Mouse (Mus musculus) hindbrain, embryonic 12.5 days (tissue): ENCODE results near the gene Trp53i11. TPM values are rescaled to one million over a fixed set of nuclear protein-coding genes. Genes with fewer than 3 reads are reported as not detected.

Experiments used
- ATAC-seq: fragments of 200-750 bp; cut with Nextera tagmentation; 2 replicates; pipeline ENCODE4 v1.8.0; 2017; ENCODE audit warnings: moderate TSS enrichment; ENCODE audit not compliant: low FRiP score
- H3K27ac ChIP-seq: fragments of 300-500 bp; sonication (generic); 2 replicates; pipeline ENCODE4 v1.5.1; 2016; ENCODE audit warnings: mild to moderate bottlenecking
- H3K27me3 ChIP-seq: fragments of 300-500 bp; sonication (generic); 2 replicates; pipeline ENCODE4 v1.6.1; 2016; ENCODE audit warnings: mild to moderate bottlenecking
- H3K36me3 ChIP-seq: fragments of 300-500 bp; sonication (generic); 2 replicates; pipeline ENCODE4 v1.6.1; 2016; ENCODE audit warnings: mild to moderate bottlenecking
- H3K4me1 ChIP-seq: fragments of 300-500 bp; sonication (generic); 2 replicates; pipeline ENCODE4 v1.6.1; 2016
- H3K4me2 ChIP-seq: fragments of 300-500 bp; sonication (generic); replicated peaks from 2 replicates; pipeline ENCODE4 v1.6.1; 2016; ENCODE audit warnings: mild to moderate bottlenecking
- H3K4me3 ChIP-seq: fragments of 300-500 bp; sonication (generic); 2 replicates; pipeline ENCODE4 v1.5.1; 2016; ENCODE audit warnings: mild to moderate bottlenecking
- H3K9ac ChIP-seq: fragments of 300-500 bp; sonication (generic); 2 replicates; pipeline ENCODE4 v1.6.1; 2016; ENCODE audit warnings: mild to moderate bottlenecking, moderate library complexity
- H3K9me3 ChIP-seq: fragments of 300-500 bp; sonication (generic); replicated peaks from 2 replicates; pipeline ENCODE4 v1.6.1; 2016; ENCODE audit warnings: mild to moderate bottlenecking
- WGBS: fragments of 180-500 bp; shearing (Covaris S2); methylation state at CpG from one replicate; pipeline ENCODE4 v1.1.7; 2016; 5-methylcytosine and 5-hydroxymethylcytosine counted together
- polyA plus RNA-seq: library from polyadenylated mRNA; unstranded; fragments of >200 nt; fragmentation: Nextera tagmentation; extraction: Ambion mirVana; gene quantifications from 2 replicates; pipeline ENCODE4 v1.2.1, GENCODE M21; 2016

Gene Trp53i11
- polyA plus RNA-seq, 1 experiment from 2014 or later: 142 TPM

DNA sequence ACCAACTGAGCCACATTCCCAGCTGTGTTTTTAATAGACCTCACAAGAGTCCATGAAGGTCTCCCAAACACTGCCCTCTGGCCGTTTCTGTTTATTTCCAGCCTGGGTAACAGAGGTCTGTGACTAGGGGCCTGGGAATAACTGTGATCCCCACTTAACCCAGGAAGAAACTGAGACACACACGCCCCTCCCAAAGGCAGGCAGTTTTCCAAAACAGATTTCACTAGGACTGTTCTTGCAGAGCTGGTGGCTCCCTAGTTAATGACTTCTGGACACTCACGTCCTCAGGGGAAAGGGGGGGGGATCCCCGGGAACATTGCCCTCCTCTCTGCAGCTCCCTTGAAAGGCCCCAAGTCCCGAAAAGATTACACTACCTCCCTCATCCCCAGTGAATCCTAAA is 12.1 kb upstream of the Trp53i11 start:
- 15% methylated on average over 5 of the region's 5 CpGs for WGBS
- Histone ChIP-seq H3K9ac (no peak overlapping the region), H3K4me3 (no peak overlapping the region)

DNA sequence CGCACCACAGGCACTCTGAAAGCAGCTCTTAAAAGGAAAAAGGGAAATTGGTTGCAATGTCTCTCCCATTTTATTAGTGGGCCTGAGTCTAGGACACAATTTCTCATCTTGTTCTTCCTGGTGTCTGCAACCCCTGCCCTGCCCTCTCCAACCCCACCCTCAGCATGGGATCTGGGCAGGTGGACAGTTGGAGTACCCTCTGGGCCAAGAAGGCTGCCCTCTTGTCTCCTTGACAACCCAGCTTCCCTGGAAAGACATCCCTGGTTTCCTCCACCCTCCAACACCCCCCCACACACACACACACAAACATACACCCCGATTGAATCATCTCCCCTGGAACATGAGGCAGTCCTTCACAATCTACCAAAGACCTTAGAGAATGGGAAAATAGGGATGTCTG is 11.6 kb upstream of the Trp53i11 start:
- no peak for ATAC-seq
- 55% methylated on average over 2 of the region's 2 CpGs for WGBS
- Histone ChIP-seq H3K27me3 (peaks cover 12% of the 10 kb centered on the region; the same call in 1 of the 2 replicates), H3K9ac (no peak overlapping the region), H3K4me3 (no peak overlapping the region), H3K27ac (peak overlapping the region; percentile 94), H3K9me3 (no peaks in the 10 kb centered on the region), H3K4me2 (no peak overlapping the region), H3K36me3 (no peaks in the 10 kb centered on the region), H3K4me1 (peaks cover 90% of the 10 kb centered on the region)

More for the DNA sequence above, 12.1 kb upstream of the Trp53i11 start:
- no peaks in the 10 kb centered on the region for H3K9me3 ChIP-seq
- H3K36me3 ChIP-seq: no peaks in the 10 kb centered on the region
- H3K4me1 ChIP-seq: peaks cover 90% of the 10 kb centered on the region
- H3K27ac ChIP-seq: peak overlapping the region; percentile 94
- no peak for ATAC-seq
- H3K4me2 ChIP-seq: no peak overlapping the region
- peaks cover 12% of the 10 kb centered on the region; the same call in 1 of the 2 replicates for H3K27me3 ChIP-seq

DNA sequence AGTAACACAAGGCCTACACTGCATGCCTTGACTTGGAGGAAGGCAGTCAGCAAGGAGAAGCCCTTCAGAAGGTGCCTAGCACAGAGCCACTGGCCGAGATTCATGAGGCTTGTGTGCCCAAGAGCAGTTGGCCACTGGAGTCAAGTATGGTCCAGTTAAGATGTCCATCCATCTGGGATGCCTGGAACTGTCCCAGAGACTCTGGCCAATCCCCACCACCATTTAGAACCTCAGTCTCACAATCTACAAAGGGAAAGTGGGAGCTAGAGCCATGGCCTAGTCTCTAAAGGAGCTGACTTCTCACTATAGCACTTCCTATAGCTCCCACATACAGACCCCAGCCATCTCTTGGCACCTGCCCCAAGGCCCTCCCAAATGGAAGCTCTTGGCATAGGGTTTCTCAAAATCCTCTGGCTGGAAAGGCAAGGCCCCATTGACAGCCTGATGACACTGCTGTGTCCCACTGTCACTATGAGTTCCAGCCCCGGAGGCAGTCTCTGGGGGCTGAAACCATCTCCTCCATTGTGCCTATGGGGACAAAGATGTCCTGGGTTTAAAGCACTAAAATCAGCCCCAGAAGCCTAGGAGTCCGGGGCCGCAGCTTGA is 11.1 kb upstream of the Trp53i11 start:
- Histone ChIP-seq H3K36me3 (no peaks in the 10 kb centered on the region), H3K4me3 (no peak overlapping the region), H3K9me3 (no peaks in the 10 kb centered on the region), H3K27me3 (peaks cover 12% of the 10 kb centered on the region; the same call in 1 of the 2 replicates), H3K4me2 (peak overlapping the region; percentile 25), H3K4me1 (peaks cover 85% of the 10 kb centered on the region), H3K9ac (0 out of 2 replicates have a peak overlapping the region, but pooled peaks have one; percentile 6), H3K27ac (peak overlapping the region; percentile 94)
- peak; percentile 12 for ATAC-seq
- WGBS: 27% methylated on average over 4 of the region's 4 CpGs

DNA sequence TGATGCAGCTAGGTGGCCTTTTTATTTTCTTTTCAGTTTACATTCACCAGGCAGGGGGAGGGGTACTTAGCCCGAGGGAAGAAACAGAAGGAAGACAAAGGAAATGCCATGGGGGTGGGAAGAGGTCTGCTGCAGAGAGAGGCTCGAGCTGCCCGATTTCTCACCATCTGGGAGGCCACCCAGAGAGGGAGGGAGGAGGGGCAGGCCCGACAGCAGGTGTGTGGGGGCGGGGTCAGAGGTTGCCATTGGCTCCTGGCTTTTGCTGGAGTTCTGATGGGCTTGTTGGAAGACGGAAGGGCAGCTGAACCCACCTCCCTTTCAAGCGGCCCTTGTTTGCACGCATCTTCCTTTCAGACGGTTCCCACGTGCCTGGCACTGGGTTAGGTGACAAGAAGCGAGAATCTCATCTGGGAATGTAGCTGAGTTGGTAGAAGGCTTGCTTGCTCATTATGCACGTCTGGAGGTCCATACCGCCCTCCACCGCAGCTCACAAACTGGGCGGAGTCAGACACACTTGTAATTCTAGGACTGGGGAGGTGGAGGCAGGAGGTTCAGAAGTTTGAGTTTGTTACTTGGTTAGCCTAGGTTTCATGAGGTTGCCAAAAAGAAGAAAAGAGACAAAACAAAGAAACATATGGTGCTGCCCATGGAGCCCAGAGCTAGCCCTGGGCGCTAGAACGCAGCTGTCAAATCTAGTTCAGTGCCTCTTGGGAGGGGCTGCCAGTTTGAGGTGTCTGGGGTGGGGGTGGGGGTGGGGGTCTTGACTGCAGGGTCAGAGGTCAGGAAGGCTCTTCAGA is 10.3 kb upstream of the Trp53i11 start:
- H3K9me3 ChIP-seq: no peaks in the 10 kb centered on the region
- peaks cover 14% of the 10 kb centered on the region for H3K27me3 ChIP-seq
- H3K27ac ChIP-seq: peak overlapping the region; percentile 94
- H3K4me1 ChIP-seq: peaks cover 80% of the 10 kb centered on the region
- no peak overlapping the region for H3K4me3 ChIP-seq
- H3K36me3 ChIP-seq: no peaks in the 10 kb centered on the region
- ATAC-seq: peak; percentile 70
- H3K9ac ChIP-seq: 0 out of 2 replicates have a peak overlapping the region, but pooled peaks have one; percentile 6
- H3K4me2 ChIP-seq: peak overlapping the region; percentile 25
- WGBS: 1% methylated on average over 17 of the region's 17 CpGs

DNA sequence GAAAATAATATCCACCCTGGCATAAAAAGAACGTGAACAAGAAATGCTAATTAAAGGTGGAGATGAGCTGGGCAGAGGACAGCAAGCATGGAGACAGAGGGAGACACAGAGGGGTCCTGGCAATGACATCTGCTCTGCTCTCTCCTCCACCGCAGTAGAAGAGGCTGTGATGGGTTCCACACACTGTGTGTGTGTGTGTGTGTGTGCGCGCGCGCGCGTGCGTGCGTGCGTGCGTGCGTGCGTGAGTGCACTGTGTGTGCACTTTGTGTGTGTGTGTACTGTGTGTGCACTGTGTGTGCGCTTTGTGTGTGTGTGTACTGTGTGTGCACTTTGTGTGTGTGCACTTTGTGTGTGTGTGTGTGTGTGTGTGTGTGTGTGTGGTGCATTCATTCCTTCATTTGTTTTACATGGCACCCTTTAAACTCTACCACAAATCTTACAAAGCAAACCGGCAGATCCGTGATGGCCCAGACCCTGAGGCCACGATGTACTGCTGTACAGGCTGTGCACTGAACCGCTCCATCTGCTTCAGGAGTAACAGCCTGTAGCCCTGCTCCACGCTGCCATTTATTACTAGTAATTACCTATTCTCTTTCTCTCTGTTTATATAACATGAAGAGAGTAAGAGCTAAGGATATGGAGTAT is 9.6 kb upstream of the Trp53i11 start:
- Histone ChIP-seq H3K36me3 (no peaks in the 10 kb centered on the region), H3K4me3 (no peak overlapping the region), H3K4me2 (peak overlapping the region; percentile 15; the same call in 1 of the 2 replicates), H3K9ac (no peak overlapping the region), H3K27me3 (peaks cover 19% of the 10 kb centered on the region), H3K4me1 (peaks cover 74% of the 10 kb centered on the region), H3K27ac (peak overlapping the region; percentile 94), H3K9me3 (no peaks in the 10 kb centered on the region)
- WGBS: 70% methylated on average over 20 of the region's 20 CpGs
- ATAC-seq: peak; percentile 15; the same call in 1 of the 2 replicates

DNA sequence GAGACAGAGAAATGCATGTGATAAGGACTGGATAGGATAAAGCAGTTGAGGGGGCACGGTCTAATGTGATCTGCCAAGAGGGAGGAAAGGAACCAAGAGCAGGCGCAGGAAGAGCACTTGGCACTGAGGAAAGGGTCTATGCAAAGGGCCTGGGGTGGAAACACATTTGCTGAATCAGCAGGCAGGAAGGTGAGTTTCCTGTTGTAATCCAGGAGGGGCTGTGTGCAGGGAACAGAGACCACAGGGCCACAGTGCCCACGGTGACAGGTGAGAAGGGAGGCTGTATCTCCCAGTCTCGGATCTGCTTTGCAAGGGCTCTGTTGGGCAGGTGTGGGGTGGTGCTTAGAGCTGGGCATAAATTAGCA is 9.1 kb upstream of the Trp53i11 start:
- H3K4me2 ChIP-seq: no peak overlapping the region
- ATAC-seq: no peak
- H3K4me3 ChIP-seq: no peak overlapping the region
- no peaks in the 10 kb centered on the region for H3K36me3 ChIP-seq
- WGBS: 85% methylated on average over 4 of the region's 4 CpGs
- peaks cover 74% of the 10 kb centered on the region for H3K4me1 ChIP-seq
- peak overlapping the region; percentile 94 for H3K27ac ChIP-seq
- peaks cover 21% of the 10 kb centered on the region for H3K27me3 ChIP-seq
- no peak overlapping the region for H3K9ac ChIP-seq
- no peaks in the 10 kb centered on the region for H3K9me3 ChIP-seq

DNA sequence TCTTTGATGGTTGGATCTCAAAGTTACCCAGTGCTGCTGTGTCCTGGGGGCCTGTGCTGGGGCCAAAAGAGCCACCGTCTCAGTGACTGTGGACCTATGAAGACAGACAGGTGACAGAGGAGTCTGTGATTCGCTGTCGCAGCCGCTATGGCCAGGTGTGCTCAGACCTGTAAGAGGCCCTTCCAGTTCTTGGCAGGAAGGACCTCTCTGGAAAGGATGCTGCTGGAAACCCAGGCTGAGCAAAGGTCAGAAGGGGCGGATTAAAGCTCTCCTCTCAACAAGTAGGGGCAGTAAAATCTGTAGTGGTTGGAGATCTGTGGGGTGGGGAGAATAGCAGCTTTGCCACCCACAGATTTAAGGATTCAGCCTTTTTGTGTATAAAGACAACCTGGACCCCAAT is 7.7 kb upstream of the Trp53i11 start:
- Histone ChIP-seq H3K4me3 (no peak overlapping the region), H3K27me3 (peaks cover 25% of the 10 kb centered on the region), H3K9ac (peak overlapping the region; percentile 48; the same call in 1 of the 2 replicates), H3K9me3 (no peaks in the 10 kb centered on the region), H3K27ac (peak overlapping the region; percentile 94; the same call in 1 of the 2 replicates), H3K4me2 (peak overlapping the region; percentile 54), H3K36me3 (no peaks in the 10 kb centered on the region), H3K4me1 (peaks cover 63% of the 10 kb centered on the region)
- 55% methylated on average over 5 of the region's 5 CpGs for WGBS
- no peak for ATAC-seq

DNA sequence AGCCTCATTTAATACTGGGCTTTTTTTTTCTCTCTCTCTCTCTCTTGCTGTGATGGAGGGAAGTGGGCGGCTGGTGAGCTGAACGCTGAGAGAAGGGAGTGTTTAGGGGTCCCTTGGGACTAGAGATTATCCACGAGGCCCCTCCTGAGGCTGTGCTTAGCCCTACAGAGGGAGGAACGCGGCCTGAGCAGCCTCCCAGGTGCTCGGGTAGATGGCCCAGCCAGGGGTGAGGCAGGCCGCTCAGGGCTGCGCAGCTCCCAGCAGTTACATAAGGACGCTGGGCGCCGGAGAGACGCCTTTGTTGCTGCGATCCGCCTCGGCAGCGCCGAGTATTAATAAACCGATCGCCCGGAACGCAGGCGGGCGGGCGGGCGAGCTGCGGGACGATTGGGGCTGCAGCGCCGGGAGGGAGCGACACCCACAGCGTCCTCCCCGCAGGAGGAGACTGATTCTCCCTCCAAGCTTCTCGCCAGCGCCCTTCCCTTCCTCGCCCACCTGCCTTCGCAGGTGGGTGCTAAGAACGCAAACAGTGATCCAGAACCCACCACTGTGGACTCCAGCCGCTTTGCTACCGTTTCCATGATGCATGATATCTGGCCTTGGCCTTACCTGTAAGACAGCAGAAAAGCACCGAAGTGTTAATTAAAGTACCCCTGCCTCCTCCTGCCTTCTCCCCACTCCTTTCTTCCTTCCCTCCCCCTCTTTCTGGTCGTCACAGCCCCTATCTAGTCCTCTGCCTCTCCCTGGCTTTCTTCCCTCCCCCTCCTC is 7.1 kb upstream of the Trp53i11 start:
- peak overlapping the region; percentile 94 for H3K27ac ChIP-seq
- H3K4me3 ChIP-seq: peak overlapping the region; percentile 29
- H3K4me1 ChIP-seq: peaks cover 57% of the 10 kb centered on the region
- H3K4me2 ChIP-seq: peak overlapping the region; percentile 54
- H3K9me3 ChIP-seq: no peaks in the 10 kb centered on the region
- ATAC-seq: peak; percentile 44; the same call in 1 of the 2 replicates
- WGBS: under 1% methylated on average over 40 of the region's 41 CpGs
- peaks cover 25% of the 10 kb centered on the region for H3K27me3 ChIP-seq
- H3K36me3 ChIP-seq: no peaks in the 10 kb centered on the region
- H3K9ac ChIP-seq: peak overlapping the region; percentile 48

DNA sequence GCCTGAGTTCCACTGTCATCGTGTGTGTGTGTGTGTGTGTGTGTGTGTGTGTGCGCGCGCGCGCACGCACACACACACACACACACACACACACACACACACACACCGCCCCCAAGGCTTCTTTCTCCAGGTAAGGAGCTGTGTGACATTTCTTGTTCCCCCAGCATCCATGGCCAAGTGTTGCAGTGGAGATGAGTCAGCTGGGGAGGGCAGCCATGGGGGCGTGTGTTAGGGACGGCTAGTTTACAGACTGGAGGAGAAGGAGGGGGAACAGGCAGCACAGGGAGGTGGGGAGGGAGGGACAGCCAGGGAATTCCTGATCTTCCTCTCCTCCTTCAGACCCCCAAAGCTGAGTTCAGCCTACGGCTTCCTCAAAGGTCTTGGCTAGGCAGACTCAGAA is 4.5 kb upstream of the Trp53i11 start:
- Histone ChIP-seq H3K36me3 (no peaks in the 10 kb centered on the region), H3K4me3 (no peak overlapping the region), H3K27ac (no peak overlapping the region), H3K27me3 (peaks cover 25% of the 10 kb centered on the region), H3K4me1 (peaks cover 35% of the 10 kb centered on the region), H3K9ac (no peak overlapping the region), H3K4me2 (no peak overlapping the region), H3K9me3 (no peaks in the 10 kb centered on the region)
- no peak for ATAC-seq
- 80% methylated on average over 11 of the region's 11 CpGs for WGBS

DNA sequence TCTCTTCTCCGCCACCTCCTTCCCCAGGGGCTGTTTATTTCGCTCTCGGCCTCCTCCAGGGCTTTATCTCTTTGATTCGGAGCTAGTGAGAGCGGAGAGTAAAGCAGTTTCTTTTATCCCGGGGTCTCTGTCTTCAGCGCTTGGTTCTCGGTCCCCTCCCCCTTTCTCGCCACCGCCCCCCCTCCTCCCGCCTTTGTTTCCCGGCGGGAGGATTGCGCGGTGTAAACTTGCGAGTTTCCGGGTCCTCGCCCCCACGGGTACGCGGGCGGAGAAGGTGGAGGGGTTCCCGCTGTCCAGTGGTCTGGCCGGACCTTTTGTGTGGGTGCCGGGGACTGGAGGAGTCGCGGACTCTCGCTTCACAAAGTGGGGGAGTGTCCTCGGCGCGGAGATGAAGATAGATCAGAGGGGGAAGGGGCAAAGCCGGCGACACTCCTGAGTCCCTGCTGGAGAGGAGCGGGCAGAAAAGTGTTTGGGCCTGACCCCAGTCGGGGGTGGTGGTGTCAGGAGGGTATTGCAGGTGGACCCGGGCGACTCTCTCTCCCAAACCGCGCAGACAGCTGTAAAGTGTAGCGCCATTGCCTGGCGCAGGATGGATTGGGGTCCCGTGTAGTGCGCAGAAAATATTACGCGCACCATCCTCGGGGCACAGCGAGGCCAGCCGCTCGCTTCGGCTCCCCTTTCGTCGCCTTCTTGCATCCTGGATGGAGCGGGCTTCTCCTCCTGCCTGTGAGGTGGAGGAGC is 842 bp downstream of the Trp53i11 start:
- Histone ChIP-seq H3K36me3 (no peaks in the 10 kb centered on the region), H3K9ac (peak overlapping the region; percentile 99), H3K9me3 (no peaks in the 10 kb centered on the region), H3K27me3 (0 out of 2 replicates have a peak, but pooled peaks cover 7% of the 10 kb centered on the region), H3K4me1 (peaks cover 49% of the 10 kb centered on the region), H3K4me3 (peak overlapping the region; percentile 93), H3K27ac (peak overlapping the region; percentile 95), H3K4me2 (peak overlapping the region; percentile 74)
- peak; percentile 4 for ATAC-seq
- WGBS: under 1% methylated on average over 53 of the region's 53 CpGs

DNA sequence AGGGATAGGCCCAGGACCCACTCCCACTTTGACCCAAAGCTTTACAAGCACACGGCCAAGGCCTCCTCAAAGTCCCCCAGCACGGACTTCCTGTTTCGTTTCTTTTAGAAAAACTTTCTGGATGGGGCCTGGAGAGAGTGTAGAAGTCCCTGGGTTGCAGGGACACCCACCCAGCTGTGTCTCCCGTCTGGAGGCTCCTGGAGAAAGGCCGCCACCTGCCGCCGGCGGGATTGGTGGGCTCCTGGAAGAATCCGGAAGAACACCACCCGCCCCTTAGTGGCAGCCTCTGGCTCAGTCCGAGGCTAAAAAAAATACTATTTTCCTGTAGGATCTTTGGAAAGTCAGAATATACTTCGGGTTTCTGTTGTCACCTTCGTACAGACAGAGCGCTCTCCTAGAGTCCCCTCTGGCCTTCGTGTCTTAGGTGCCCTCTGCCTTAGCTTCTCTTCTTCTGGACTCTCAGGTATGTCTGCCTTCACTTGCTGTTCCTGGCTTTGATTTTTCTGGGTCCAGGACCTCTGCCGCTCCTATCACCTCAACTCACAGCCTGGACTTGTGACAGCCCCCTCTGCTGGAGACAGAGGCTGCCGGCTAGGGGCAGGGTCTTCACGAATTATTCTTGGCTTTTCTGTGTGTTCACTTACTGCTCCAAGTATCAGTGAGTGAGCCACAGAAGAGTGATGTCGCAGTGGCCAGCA is 1.6 kb downstream of the Trp53i11 start:
- Histone ChIP-seq H3K36me3 (no peaks in the 10 kb centered on the region), H3K9me3 (no peaks in the 10 kb centered on the region), H3K27me3 (0 out of 2 replicates have a peak, but pooled peaks cover 2% of the 10 kb centered on the region), H3K4me1 (peaks cover 56% of the 10 kb centered on the region), H3K4me2 (peak overlapping the region; percentile 74), H3K9ac (peak overlapping the region; percentile 99), H3K27ac (peak overlapping the region; percentile 95), H3K4me3 (peak overlapping the region; percentile 93)
- no peak for ATAC-seq
- WGBS: 5% methylated on average over 19 of the region's 19 CpGs
